Mouse (Mus musculus) embryo, embryonic 10.5 days (tissue): ENCODE measurements at regions not wholly inside any gene's neighbourhood (a gene's known extent, or its start where the extent isn't known, plus 50 kb on each side); places are given as distances from the start of the nearest gene placed in this dataset.

Experiments used
- DNase-seq: peaks from one replicate; pipeline ENCODE4 v3.0.0-alpha.2; 2015; ENCODE audit warnings: low spot score

DNA sequence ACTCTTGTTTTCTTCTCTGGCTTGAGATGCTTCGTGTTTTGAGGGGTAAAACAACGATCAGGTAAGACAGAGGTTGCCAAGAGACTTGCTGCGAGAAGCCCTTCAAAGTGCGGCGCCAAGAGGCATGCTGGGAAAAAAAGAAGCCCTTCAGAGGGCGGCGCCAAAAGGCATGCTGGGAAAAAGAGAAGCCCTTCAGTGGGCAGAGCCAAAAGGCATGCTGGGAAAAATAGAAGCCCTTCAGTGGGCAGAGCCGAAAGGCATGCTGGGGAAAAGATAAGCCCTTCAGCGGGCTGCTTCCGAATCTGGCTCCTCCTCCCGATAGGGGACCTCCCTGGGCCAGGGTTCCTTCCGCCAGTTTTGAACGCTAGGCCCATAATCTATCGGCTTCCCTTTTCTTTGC is 169.5 kb downstream of the Bmp7 start:
- DNase-seq: no peak

DNA sequence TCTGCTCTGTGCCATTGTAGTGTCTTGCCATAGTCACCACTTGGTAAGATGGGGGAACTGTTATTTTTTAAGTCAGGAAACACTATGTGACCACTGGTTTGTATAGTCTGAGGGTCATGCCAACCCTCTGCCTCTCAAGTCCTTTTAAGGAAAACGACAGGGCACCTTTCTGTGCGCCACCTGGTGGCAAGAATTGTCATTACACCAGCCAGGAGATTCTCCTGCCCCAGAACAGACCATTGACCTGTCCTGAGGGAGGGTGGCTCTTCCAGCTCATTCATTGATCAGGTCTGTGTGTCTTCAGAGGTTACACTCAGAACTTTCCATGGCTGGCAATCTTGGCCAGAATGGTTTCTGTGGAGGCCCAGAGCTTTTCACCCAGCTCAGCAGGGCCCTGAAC is 166.9 kb downstream of the Bmp7 start:
- peak; percentile 87 for DNase-seq

DNA sequence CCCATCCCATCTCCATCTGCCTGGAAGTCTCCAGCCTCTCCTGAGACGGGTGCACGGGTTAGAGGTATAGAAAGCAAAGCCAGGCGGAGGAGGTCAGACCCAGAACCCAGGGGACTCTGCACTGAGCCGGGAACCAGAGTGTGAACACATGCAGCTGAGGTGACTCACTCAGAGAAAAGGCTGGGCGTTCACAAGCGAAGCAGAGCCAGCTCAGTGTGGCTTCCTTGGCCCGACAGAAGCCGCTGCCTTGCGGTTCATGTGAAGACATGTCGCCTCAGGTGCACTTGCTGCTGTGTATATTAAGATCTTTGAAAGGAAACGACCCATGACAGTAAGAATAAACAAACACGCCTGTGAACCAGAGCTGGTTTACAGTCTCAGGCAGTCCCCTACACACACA is 163.6 kb downstream of the Bmp7 start:
- DNase-seq: no peak

DNA sequence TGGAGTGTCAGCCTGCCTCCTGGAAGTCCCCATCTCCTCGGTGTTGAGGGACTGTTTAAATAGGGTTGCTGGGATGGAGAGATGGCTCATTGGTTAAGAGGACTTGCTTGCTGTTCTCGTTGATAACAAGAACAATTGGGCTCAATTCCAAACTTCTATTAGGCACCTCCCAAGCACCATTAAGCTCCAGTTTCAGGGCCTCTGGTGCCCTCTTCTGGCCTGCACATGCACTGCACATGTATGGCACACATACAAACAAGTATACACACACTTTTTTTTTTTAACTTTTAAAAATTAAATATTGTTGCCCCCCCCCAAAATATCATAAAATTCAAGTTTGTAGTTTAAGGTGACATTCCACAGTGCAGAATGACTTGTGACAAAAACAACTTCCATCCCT is 162.3 kb downstream of the Bmp7 start:
- no peak for DNase-seq

DNA sequence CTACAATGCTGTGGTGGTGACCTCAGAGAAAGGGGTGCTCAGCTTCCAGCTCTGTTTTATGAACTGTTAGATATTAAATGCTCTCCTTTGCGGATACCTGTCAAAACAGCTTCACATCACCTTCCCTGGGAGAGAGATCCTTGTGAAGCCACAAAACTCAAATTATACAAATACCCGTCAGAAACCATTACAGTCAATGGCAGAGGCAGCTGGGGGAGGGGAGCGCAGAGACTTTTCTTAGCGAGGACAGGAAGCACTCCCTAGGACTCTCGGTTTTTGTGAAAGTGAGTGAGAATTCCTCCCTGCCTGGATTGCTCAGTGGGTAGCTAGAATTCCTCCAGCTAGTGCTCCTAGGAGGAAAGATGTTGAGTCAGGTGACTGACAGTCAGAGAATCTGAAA is 161.0 kb downstream of the Bmp7 start:
- DNase-seq: no peak

DNA sequence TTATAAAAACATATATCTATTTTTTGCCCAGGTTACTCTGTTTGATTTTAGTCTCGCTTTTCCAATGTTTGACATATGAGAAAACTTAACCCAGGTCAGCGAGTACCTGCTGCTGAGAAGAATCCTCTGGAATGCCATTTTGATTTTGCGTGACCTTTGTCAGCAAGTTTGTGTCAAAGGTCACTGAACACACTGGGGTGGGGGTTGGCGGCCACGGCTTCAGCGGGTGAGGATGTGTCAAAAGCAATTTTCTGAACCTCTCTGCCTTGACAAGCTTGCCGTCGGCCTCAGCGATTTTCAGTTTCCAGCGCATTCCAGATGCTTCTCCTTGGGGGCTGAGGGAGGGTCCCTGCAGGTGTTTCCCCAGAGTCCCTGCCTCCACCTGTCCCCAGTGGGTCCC is 157.4 kb downstream of the Bmp7 start:
- DNase-seq: peak; percentile 42

DNA sequence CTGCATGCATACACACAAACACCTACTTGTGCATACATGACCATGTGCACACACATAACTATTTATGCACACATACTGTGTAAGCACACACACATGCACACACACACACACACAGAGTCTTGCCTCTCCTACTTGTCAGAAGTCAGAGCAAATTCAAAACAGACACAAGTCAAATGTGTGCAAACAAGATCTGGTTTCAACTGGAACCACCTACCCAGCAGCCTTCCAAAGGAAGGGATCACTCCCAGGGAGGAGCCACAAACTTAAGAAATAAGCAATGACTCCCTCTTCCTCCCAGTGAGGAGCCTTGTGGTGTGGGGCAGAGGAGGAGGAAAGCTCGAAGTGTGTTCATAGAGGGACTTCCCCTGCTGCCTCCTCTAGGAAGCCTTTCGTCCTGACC is 153.8 kb downstream of the Bmp7 start:
- DNase-seq: peak; percentile 39

DNA sequence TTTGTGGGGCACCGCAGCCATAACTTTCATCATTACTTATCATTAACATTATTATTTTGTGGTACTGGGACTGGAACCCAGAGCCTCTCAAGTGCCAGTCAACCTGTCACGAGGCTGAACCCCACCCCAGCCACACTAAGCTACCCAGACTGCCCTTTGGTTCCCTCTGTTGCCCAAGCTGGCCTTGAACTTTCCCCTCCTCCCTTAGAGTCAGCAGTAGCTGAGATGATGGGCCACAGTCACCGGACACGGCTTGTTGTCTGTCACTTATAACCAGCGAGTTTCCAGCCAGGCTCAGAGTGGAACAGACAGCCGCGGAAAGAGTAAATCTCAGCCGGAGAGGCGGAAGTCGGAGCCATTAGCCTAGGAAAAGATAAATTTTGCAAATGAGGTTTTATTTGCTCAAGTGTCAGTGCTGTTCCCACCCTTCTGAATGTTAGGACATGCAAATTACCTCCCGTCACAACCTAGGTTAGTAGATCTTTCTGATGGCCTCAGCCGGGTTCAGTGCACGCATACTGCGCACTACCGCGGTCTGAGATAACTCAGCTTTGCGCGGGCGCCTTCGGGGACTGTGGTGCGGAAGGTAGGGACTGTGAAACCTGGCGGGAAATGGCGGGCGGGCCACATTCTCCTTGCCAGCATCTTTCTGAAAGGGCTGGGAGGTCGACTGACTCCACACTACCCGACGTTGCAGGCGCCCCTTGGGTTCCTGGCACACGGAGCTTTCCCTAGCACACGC is 152.7 kb downstream of the Bmp7 start:
- peak; percentile 46 for DNase-seq

DNA sequence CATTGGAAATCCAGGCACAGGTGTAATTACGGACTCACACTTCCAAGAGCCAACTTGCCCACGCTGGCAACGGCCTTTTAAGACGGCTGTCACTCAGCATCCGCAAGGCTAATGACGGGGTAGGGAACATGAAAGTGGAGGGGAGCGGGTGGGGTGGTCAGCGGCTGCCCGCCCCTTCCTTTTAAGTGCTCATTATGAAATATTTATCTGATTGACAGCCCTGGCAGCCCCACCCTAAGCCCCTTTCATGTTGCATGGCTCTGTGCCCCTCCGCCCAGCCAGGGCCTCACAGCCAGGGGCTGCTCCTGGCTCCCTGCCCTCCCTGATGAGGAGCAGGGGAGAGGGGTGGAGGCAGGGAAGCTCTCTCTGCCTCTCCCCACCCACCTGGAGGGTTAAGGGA is 150.9 kb downstream of the Bmp7 start:
- no peak for DNase-seq

DNA sequence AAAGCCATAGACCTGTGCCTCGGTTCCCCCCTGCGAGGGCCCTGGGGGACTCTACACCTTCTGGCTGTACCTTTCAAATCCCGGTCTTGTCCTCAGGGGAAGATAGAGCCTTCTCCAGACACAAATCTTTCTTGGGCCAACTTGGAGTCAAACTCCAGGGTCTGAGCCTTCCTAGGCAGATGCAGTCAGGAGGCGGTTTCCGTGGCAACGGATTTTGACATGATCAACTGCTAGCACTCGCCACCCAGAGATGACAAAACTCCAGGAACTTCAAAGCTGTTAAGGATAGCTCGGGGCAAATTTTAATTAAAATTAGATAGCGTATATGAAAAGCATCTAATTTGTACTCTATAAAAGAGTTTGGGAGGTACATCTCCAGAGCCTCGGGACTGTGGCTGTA is 147.6 kb downstream of the Bmp7 start:
- peak; percentile 47 for DNase-seq

DNA sequence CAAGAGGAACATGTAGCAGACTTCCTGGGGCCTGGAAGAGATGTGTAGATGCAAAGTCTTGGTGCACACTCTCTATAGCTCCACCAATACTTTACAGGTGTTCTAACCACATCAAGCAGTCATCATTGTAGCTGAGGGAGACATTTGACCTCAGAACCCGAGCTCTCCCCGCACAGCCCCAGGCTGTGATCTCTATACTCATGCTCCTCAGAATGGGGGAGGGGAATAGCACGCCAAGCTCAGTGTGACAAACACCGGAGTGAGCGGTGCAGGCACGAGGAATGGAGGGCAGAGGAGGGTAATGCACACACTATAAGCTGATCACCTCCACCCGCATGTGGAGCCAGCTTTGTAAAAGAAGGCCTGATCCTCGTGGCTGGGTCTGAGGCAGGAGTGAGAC is 146.1 kb downstream of the Bmp7 start:
- no peak for DNase-seq

DNA sequence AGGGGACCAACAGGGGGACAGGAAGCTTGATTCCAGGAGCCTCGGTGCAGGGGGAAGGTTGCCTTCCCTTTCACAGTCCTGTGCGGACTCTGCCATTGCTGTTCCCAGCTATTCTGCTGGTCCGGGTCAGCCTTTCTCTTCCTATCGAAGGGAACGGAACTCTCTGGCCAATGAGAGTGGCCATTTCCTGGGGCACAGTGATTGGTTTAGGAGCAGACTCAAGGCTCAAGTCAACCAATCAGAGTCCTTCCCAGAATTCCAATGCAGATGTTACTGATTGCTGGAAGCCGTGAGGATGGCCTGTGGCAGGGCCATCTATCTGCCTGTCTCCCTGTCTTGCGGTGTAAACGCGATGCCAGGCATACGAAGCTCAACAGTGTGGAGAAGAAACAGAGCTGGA is 145.3 kb downstream of the Bmp7 start:
- DNase-seq: no peak

DNA sequence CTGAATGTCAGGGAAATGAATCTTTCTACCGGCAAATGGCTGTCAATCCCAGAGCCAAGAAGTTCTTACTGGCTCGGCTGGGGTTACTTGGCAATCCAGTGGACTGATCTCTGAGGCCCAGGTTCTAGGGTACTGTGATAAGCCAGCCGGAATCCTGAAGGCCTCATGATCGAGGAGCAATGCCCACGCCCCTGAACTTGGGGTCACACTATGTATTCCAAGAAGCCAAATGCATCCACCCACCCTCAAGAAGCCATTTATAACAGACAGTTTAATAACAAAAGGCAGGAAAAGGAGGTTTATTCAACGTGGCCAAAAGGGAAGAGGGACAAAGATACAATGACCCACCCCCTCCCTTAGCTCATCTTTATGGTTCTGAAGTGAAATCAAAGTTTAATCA is 144.0 kb downstream of the Bmp7 start:
- DNase-seq: no peak

DNA sequence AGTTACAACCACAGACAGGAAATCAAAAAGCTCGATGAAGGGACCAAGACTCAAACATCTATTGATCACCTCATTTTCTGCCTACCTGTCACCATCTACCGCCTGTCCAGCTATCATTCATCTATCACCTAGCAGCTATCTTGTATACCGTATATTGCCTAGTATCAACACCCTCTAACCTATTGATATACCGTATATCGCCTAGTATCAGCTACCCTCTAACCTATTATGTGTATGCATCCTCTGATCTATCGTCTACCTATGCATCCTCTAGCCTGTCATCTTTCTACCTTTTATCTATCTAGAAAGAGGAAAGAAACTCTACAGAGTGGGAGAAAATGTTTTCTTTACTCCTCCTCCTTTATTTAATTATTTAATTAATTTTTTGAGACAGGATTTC is 143.2 kb downstream of the Bmp7 start:
- peak; percentile 59 for DNase-seq

DNA sequence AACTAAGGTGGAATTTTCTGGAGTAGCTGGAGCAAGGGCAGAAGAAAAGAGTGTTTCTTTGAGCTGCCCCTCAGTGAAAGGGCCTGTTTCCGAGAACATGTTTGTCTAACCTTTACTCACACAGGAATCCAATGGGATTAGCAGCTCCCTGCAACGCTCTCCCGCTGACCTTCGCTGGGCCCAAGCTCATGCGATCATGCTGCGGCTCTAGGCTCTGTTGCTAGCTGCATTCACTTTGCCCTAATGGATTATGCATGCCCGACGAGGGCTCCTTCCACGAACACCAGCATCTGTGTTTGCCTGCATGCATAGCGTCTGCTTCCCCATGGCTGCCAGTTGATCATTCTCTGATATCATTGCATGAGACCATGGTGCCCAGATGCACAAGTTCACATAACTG is 140.2 kb downstream of the Bmp7 start:
- peak; percentile 48 for DNase-seq

DNA sequence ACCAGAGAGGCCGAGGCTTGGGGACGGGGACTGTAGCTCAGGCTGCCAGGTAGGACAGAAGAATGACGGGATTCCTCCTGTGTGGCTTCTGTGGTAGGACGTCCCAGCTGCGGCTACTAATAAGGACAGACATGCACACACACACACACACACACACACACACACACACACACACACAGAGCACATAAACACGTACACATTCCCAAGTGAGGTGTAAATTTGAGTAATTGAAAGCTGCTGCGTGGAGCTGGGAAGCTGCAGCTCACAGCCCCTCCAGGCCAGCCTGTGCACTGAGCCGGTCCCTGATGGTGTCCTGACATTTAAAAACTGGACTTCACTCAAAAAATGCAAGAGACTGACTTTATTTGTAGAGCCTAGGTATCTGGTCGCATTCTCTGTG is 139.3 kb downstream of the Bmp7 start:
- no peak for DNase-seq

DNA sequence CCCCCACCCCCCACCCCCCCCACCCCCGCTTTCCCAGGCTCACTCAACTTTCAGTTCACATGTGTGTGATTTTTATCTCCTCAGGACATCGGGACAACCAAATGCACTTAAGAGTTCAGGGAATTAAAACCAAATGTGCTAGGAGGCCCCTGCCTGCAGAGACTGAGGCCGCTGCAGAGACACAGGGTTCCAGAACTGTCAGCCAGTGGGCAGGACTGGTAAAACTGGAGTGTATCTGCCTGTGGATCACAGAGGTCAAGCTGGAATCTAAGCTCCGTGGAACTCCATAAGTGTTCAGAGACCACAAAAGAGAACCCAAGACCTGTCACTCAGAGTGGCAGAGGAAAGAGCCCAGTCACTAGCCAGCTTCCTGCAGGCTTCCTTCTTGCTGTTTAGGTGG is 138.3 kb downstream of the Bmp7 start:
- peak; percentile 39 for DNase-seq

DNA sequence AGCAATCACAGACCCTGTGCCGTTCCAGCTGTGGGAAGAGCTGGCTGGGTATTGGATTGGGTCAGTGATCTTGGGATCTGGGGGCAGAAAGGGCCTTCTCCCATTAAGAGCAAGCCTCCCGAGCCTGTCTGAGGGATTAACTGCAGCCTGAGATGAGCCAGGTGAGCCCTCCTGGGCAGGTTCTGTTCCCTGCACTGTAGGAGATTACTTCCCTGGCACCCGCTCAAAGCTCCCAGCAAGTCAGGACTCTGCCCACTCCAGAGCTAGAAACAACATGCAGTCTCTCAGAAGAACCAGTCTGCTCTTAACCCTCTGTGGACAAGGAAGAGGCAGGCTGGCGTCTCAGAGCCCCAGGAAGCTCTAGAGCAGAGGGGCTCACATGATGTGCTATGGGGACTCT is 132.7 kb downstream of the Bmp7 start:
- no peak for DNase-seq

DNA sequence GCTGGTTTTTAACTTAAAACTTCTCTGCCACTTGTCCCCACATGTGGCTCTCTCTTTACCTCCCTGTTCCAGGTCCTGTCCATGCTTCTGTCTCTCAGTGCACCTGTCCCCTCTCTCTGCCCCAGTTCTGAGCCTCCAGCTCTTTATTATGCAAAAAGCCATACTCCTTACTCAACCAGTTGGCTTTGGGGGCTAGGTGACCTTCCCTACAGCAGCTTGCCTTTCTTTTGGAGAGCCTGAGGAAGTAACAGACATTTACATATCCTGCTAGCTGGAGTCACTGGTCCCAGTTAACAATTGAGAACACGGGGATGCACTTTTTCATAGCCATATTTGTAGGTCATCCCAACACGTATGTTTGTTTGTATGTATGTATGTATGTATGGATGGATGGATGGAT is 130.8 kb downstream of the Bmp7 start:
- no peak for DNase-seq

DNA sequence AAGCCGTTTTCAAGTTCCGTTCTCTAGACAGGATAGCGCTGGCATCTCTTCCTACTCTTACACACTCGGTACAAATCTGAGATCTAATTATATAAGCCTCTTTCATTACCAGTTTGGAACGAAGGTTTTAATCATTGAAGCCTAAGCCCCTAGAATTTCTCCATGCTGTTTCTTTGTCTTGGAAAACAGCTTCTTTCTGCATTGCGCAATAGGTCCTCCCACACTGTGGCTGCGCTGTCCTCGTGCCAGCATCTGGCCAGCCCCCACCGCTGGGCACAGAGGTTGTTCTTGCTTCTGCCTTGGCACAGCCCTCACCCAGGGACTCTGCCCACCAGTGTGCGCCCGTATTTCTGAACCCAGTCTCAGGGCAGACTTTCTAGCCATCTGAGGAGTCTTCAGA is 126.8 kb downstream of the Bmp7 start:
- no peak for DNase-seq

DNA sequence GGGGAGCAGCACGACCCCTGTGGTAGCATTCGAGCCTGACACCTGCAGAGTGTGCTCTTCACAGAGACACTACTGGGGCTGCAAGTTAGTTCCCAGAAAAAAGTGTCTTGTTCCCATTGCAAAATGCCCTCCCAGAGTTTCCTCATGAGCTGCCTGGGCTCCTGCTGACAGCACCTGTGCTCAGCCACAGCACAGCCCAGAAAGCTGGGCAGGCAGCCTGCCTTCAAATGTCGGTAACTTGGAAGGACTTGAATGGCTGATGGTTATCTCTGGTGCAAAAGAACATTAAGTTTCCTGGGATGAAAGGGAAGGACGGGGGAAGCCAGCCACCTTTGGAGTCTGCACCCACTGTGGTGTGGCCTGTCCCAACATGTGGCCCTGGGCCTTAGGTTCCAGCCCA is 126.2 kb downstream of the Bmp7 start:
- no peak for DNase-seq

DNA sequence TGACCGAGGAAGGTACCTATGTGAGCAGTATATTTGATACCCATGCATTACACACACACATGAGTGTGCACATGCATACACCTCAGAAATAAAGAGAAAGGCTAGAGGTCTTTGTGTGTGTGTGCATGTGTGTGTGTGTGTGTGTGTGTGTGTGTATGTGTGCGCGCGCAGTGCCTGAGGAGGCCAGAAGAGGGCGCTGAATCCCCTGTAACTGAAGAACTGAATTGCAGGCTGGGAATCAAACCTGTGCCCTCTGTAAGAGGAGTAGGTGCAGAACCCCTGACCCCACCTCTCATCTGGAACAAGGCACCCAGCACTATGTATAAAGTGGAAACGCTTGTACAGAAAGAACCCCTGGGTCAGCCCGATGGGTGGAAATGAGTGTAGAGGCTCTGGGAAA is 125.0 kb downstream of the Bmp7 start:
- DNase-seq: no peak

DNA sequence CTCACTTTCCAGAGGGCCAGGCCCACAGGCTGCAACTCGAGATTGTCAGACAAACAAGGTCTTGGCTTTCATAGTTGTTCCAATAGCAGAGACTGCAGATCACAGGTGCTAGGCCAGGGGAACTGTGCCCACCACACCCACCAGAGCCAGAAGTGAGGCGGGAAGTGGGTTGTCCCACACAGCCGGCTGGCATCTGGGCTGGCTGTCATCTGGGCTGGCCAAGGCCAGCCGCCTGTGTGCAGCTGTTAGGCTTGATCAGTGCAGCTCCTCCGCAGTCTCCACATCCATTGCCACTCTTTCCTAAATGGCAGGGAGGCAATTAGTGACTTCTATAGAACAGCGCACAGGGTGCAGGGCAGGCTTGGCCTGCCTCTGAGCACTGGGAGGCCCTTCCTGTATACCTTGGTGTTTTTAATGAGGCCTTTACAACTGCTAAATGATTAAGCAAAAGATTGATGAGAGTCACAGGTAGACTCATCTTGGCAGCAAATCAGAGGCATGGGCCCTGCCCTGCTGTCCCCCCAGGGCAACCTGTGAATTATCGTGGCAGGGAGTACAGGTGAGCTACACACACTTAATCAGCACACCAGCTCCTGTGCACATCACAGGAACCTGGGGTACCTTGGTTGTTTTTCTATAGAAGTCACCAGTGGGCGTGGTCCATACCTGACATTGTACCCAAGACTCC is 122.9 kb downstream of the Bmp7 start:
- no peak for DNase-seq
